ENCODE assay signal across 19 mouse cellular contexts in genomic region chr10:67921777-67922176, GRCm38 (mm10). TPM values are rescaled to one million over a fixed set of nuclear protein-coding genes. Genes with fewer than 3 reads are reported as not detected.
"Had no signal": no experiment of that assay in that cellular context is flagged by ENCODE, and none has a peak within 500 bp of the region (broad histone marks: within the 10 kb centered on the region; RNA-seq: fewer than 3 reads in every experiment).

No protein-coding gene starts in this region.

- ATAC-seq: midbrain, embryonic 16.5 days had no signal

- H3K9me3 ChIP-seq: midbrain, embryonic 12.5 days; neural tube, embryonic 15.5 days had no signal

- H3K4me1 ChIP-seq: midbrain, embryonic 12.5 days; neural tube, embryonic 13.5 days; neural tube, embryonic 15.5 days had no signal

- DNase-seq: lung, embryonic 14.5 days; lung, postnatal 10 days; lung, postnatal 4 days; midbrain, embryonic 14.5 days; retina, postnatal 1 day; right cerebral cortex, adult 18-20 months; right cerebral cortex, postnatal 25 days; right cerebral cortex, postnatal 4 days; spleen, adult 18-20 months; thymus, adult 18-20 months; thymus, postnatal 14 days; thymus, postnatal 36 days had no signal

- H3K36me3 ChIP-seq: midbrain, embryonic 10.5 days; midbrain, embryonic 12.5 days; neural tube, embryonic 13.5 days; neural tube, embryonic 15.5 days had no signal

- H3K27me3 ChIP-seq: neural tube, embryonic 13.5 days; neural tube, embryonic 15.5 days had no signal

- H3K4me3 ChIP-seq: midbrain, embryonic 10.5 days; midbrain, embryonic 12.5 days; myocyte; neural tube, embryonic 13.5 days; neural tube, embryonic 15.5 days had no signal

RNA-seq across cellular contexts. Expression of gene Zfp365, which starts 9.3 kb away (rescaled TPM):
- total RNA-seq: megakaryocyte, adult 5-6 weeks had no signal
